Mouse (Mus musculus): ENCODE measurements around the gene Ear1. TPM values are rescaled to one million over a fixed set of nuclear protein-coding genes. Genes with fewer than 3 reads are reported as not detected.
"Not testable (repeated sequence)": the region's sequence is repeated elsewhere in the genome, so short reads cannot be mapped to it uniquely, and the experiment has no call there.

The Ear1 gene
- total RNA-seq, 2 experiments from 2014 or later, result 0.59 to 2.0 TPM

GRCm38 (mm10) chr14:43796905-43797470, 78.3 kb downstream of the Ear1 start:
- DNase-seq (ENCODE audit: low spot score in 2 of 2), result not testable (repeated sequence)

- no peak for DNase-seq (ENCODE audit: low spot score in 2 of 2)
Observed at GRCm38 (mm10) chr14:43796069-43796904, 79.0 kb downstream of the Ear1 start.

GRCm38 (mm10) chr14:43793811-43794210, 81.5 kb downstream of the Ear1 start:
- not testable (repeated sequence) for DNase-seq (ENCODE audit: low spot score in 2 of 2)

DNA sequence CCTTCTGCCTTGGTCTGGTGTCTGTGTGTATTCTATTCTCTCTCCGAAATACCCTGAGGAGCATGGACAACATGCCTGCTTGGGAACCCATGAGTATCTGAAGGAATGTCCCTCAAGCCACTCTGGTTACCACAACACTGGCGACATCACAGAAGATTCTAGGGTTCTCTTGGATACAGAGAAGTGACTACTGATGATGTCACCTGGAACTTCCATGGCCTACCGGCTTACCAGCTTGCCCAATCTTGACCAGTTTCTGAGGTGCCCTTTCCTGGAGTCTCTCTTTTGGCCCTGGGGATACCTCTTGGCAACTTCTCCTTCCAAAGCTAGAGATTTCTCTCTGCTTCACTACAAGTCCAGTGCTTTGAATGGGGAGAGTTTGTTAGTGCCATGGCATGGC, 90.7 kb downstream of the Ear1 start, which contains the start of gene Gm8180:
Gene Gm8180 (minus strand): TSS at position 101 of the 400 bp plus-strand sequence.
- not testable (repeated sequence) for DNase-seq (ENCODE audit: low spot score in 2 of 2)

Other genes with a start within 250 kb of the Ear1 start
- gene Gm8165, start 198.3 kb downstream of the Ear1 start, total RNA-seq (2021), result not detected
- gene Gm7324, start 177.7 kb downstream of the Ear1 start, total RNA-seq (2021), result 1 to 10 TPM; 1.2 to 1.5 TPM
- gene Gm16506, start 148.0 kb downstream of the Ear1 start, total RNA-seq (2021), result not detected
- gene Gm6526, start 127.7 kb downstream of the Ear1 start, total RNA-seq (2021), result not detected
- not detected for gene Gm8180, start 90.8 kb downstream of the Ear1 start, total RNA-seq (2021)
- not detected for gene Ear10, start 48.0 kb upstream of the Ear1 start, total RNA-seq (2021)
- 10 to 100 TPM; 10.0 to 10.8 TPM for gene Gm8113, start 49.9 kb upstream of the Ear1 start, total RNA-seq (2021)
- not detected for gene Ang5, start 81.6 kb upstream of the Ear1 start, total RNA-seq (2021)
- not detected for gene Ang6, start 126.8 kb upstream of the Ear1 start, total RNA-seq (2021)
- 1 to 10 TPM; 2.2 to 3.2 TPM for gene Ear2, start 227.1 kb upstream of the Ear1 start, total RNA-seq (2021)
- gene Gm3327, start 248.3 kb upstream of the Ear1 start, total RNA-seq (2021), result not detected

Measured in adrenal gland, postnatal 4 days (tissue).